Mouse (Mus musculus): Measurements from ENCODE around the gene Myo15b. TPM values are rescaled to one million over a fixed set of nuclear protein-coding genes. Genes with fewer than 3 reads are reported as not detected.

The Myo15b gene
- total RNA-seq (2021): 1 to 10 TPM in 1 of 2 experiments, under 1 TPM in 1; 0.91 to 1.2 TPM
- long read RNA-seq, experiment 1: 0 reads
- long read RNA-seq, experiment 2, partial matches to known transcripts: 1 of 1 reads
- long read RNA-seq, experiment 2, other reads (novel, unspliced or antisense): 0 of 1 reads

GRCm38 (mm10) chr11:115858354-115858753 is at the start of gene Myo15b:
Gene Myo15b (plus strand): TSS chr11:115858406.
- no peak for DNase-seq

- DNase-seq: peak; percentile 62
Measured at GRCm38 (mm10) chr11:115808696-115809310, 49.4 kb upstream of the Myo15b start.

- DNase-seq: peak; percentile 60
Measured at GRCm38 (mm10) chr11:115809311-115809781, 48.9 kb upstream of the Myo15b start.

DNA sequence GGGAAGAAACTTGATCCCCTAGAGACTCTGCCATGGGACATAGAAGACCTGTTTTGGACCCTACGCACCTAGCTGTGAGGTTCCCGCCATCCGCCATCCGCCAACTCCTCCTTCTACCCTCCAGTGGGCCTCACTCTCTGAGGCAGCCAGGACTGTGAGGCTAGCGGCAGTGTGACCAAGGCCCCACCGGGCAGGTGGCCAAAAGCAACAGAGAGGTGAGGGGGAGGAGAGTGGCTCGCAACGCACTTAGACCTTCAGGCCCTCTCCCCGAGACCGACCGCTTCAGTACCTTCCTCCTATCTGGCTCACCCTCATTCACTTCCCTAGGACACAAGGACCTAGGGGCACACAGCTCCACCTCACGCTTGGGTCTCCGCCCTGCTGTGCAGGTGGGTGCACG is 47.8 kb upstream of the Myo15b start:
- peak; percentile 89 for DNase-seq

GRCm38 (mm10) chr11:115811381-115812093 is 46.7 kb upstream of the Myo15b start:
- DNase-seq: peak; percentile 20

GRCm38 (mm10) chr11:115812095-115812494 is 46.1 kb upstream of the Myo15b start:
- peak; percentile 75 for DNase-seq

- peak; percentile 66 for DNase-seq
Measured at GRCm38 (mm10) chr11:115812533-115813420, 45.4 kb upstream of the Myo15b start.

DNA sequence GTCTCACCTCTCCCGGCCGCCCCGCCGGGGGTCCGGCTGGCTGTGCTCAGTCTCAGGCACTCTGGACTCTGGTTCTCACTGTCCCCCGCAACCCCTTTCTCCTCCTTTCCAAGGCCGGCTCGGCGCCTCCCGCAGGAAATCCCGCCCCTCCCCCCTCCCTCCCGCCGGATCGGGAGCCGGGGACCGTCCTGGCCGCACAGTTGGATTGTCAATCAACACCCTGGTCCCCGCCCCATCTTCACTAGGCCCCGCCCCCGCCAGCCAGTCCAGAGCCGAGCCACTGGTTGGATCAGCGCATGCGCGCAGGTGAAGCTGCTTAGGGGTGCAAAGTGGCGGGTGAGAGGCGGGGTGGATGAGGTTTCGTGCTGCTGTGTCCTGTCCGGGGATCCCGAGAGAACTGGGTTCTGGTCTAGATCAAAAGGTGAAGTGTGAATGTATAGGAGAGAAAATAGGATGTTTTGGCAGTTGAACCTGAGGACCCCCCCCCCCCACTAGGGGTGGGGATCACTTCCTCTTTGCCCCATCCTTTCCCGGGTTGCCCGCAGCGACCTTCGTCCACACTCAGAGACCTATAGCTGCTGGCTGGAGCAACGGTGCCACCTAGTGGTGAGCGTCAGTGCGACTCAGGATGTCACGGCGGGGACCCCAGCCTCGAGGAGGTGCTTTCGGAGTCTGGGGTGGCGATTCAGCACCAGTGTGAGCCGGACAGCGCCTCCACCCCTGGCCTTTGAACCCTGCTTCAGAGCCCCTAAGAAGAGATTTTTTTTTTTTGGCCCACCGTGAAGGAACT is 44.5 kb upstream of the Myo15b start, which contains the start of gene Caskin2:
TSS of gene Caskin2 (minus strand) at position 133 of the 790 bp plus-strand sequence.
- DNase-seq: peak; percentile 99

DNA sequence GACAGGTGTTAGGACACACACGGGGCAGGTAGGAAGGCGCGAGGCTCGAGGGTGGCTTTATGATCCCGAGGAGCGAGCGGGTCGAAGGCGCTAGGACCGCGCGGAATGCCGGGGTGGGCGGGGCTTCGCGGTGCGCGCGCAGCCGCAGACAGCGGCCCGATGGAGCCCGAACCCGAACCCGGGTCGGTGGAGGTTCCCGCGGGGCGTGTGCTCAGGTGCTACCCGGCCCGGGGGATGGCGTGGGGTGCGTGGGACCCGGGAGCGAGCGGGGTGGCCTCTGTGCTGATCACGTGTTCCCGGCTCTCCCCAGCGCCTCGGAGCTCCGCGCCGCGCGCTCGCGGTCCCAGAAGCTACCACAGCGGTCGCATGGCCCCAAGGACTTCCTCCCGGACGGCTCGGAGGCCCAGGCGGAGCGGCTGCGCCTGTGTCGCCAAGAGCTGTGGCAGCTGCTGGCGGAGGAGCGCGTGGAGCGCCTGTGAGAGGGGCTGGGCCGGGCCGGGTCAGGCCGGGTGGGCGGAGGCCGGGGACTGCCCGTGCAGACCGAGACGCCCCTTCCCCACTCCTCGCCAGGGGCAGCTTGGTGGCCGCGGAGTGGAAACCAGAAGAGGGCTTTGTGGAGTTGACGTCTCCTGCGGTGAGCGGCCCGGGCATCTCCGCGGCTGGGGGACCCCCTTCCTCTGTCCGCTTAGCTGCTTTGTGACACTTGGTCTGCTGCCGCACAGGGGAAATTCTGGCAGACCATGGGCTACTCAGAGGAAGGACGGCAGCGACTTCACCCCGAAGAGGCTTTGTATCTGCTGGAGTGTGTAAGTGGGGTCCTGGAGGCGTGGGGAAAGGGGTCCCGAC is 43.4 kb upstream of the Myo15b start, which contains the start of gene Tsen54:
TSS of gene Tsen54 (plus strand) at position 120 of the 846 bp plus-strand sequence.
- peak; percentile 95 for DNase-seq

GRCm38 (mm10) chr11:115817331-115817730 is 40.9 kb upstream of the Myo15b start:
- DNase-seq: no peak

GRCm38 (mm10) chr11:115819915-115820623 is 38.1 kb upstream of the Myo15b start:
- no peak for DNase-seq

GRCm38 (mm10) chr11:115821001-115821400 is 37.2 kb upstream of the Myo15b start:
- DNase-seq: no peak

GRCm38 (mm10) chr11:115823774-115824740 is 34.1 kb upstream of the Myo15b start, which contains the start of gene Llgl2:
Gene Llgl2 (plus strand): TSS chr11:115824049.
- peak; percentile 94 for DNase-seq

- no peak for DNase-seq
Measured at GRCm38 (mm10) chr11:115824813-115825212, 33.4 kb upstream of the Myo15b start.

GRCm38 (mm10) chr11:115826487-115826886 is 31.7 kb upstream of the Myo15b start:
- no peak for DNase-seq

DNA sequence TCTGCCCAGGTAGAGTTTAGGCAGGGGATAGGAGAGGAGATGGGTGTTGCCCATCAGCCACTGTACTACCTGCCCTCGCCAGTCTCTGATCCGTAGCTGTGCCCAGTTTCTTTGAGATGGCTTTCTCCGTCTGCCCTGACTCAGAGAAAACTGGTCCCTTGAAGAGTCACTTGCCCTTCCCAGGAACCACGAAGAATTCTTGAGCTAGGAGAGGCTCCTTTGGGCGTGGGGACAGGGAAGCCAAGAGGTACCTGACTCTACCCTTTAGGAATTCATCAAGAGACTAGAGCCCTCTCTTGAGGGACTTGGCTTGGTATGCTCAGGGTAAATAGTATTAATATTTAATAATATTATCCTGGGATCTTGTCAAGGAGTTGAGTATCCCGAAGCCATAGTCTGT is 30.6 kb upstream of the Myo15b start:
- DNase-seq: no peak

DNA sequence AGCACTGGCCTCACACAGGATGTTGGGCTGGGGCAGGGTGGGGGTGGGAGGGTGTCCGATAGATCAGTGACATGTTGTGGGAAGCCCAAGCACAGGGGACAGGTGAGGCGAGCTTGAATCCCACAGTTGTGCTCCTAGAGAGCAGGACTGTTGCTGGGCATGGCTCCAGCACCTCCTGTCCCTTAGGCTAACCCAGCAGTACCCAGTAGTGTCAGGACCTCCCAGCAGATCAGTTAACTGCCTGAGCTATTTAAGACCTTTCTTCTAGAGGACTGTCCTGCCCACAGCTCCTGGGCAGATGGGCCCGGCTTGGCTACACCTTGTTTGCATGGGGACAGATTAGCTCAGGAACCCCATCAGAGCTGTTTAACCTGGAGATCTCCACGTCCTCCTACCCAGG is 29.2 kb upstream of the Myo15b start:
- no peak for DNase-seq

All from adrenal gland, postnatal 10 days (tissue).